Mouse (Mus musculus) midbrain, embryonic 12.5 days (tissue): ENCODE measurements around the gene Zfp628. TPM values are rescaled to one million over a fixed set of nuclear protein-coding genes. Genes with fewer than 3 reads are reported as not detected.

ENCODE experiments used
- ATAC-seq: fragments of 200-750 bp; cut with Nextera tagmentation; 2 replicates; pipeline ENCODE4 v1.8.0; 2017; ENCODE audit warnings: low read depth, moderate TSS enrichment, moderate library complexity; ENCODE audit not compliant: low FRiP score
- H3K27ac ChIP-seq: fragments of 300-500 bp; sonication (generic); replicated peaks from 2 replicates; pipeline ENCODE4 v1.5.1; 2016; ENCODE audit warnings: mild to moderate bottlenecking
- H3K27me3 ChIP-seq: fragments of 300-500 bp; sonication (generic); 2 replicates; pipeline ENCODE4 v1.6.1; 2016; ENCODE audit warnings: mild to moderate bottlenecking
- H3K36me3 ChIP-seq: fragments of 300-500 bp; sonication (generic); 2 replicates; pipeline ENCODE4 v1.6.1; 2016
- H3K4me1 ChIP-seq: fragments of 300-500 bp; sonication (generic); 2 replicates; pipeline ENCODE4 v1.6.1; 2016
- H3K4me2 ChIP-seq: fragments of 300-500 bp; sonication (generic); replicated peaks from 2 replicates; pipeline ENCODE4 v1.6.1; 2016; ENCODE audit warnings: mild to moderate bottlenecking, moderate library complexity
- H3K4me3 ChIP-seq: fragments of 300-500 bp; sonication (generic); 2 replicates; pipeline ENCODE4 v1.5.1; 2016; ENCODE audit warnings: mild to moderate bottlenecking
- H3K9ac ChIP-seq: fragments of 300-500 bp; sonication (generic); replicated peaks from 2 replicates; pipeline ENCODE4 v1.6.1; 2016; ENCODE audit warnings: mild to moderate bottlenecking, moderate library complexity
- H3K9me3 ChIP-seq: fragments of 300-500 bp; sonication (generic); 2 replicates; pipeline ENCODE4 v1.6.1; 2016; ENCODE audit warnings: mild to moderate bottlenecking
- WGBS: fragments of 180-500 bp; shearing (Covaris S2); methylation state at CpG from one replicate; pipeline ENCODE4 v1.1.7; 2016; 5-methylcytosine and 5-hydroxymethylcytosine counted together
- polyA plus RNA-seq: library from polyadenylated mRNA; unstranded; fragments of >200 nt; fragmentation: Nextera tagmentation; extraction: Ambion mirVana; gene quantifications from 2 replicates; pipeline ENCODE4 v1.2.1, GENCODE M21; 2016

The Zfp628 gene
- polyA plus RNA-seq, 1 experiment from 2014 or later: 4.7 TPM

DNA sequence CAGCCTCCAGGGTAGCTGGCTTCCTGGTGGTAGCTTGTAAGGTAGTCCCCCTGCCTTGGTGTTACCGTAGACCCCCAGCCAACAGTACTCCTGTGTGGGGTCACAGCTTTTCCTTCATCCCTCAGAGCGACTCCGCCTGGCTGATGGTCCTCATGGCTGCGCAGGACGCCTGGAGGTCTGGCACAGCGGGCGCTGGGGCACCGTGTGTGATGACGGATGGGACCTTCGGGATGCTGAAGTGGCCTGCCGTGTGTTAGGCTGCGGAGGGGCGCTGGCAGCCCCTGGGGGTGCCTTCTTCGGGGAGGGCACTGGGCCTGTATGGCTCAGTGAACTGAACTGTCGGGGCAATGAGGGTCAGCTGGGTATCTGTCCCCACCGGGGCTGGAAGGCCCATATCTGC lies 11.8 kb downstream of the Zfp628 start:
- H3K27ac ChIP-seq: no peak overlapping the region
- H3K36me3 ChIP-seq: no peaks in the 10 kb centered on the region
- no peak overlapping the region for H3K4me3 ChIP-seq
- no peaks in the 10 kb centered on the region for H3K9me3 ChIP-seq
- no peaks in the 10 kb centered on the region for H3K27me3 ChIP-seq
- peak overlapping the region; percentile 46; the same call in 1 of the 2 replicates for H3K9ac ChIP-seq
- H3K4me1 ChIP-seq: peaks cover 51% of the 10 kb centered on the region
- WGBS: 73% methylated on average over 16 of the region's 16 CpGs
- no peak for ATAC-seq
- no peak overlapping the region for H3K4me2 ChIP-seq

DNA sequence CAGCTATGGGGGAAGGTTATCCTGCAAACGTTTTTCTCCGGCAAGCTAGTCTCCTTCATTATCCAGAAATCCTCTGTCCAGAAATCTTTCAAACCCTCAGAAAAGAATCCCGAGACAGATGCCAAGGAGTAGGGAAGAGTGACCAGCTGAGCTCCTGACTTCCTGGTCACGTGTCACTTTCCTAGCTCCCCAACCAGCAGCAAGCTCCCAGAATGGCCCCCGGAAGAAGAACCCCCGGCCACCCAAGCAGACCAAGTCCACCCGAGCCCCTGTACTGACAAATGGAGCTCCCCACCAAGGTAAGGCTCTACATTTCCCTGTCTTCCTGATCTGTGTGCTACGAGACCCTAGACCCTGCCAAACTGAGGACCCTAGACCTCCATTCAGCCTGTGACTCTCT lies 12.7 kb downstream of the Zfp628 start:
- H3K36me3 ChIP-seq: no peaks in the 10 kb centered on the region
- no peaks in the 10 kb centered on the region for H3K27me3 ChIP-seq
- no peak overlapping the region for H3K4me2 ChIP-seq
- H3K9me3 ChIP-seq: no peaks in the 10 kb centered on the region
- H3K9ac ChIP-seq: no peak overlapping the region
- peaks cover 42% of the 10 kb centered on the region for H3K4me1 ChIP-seq
- 59% methylated on average over 8 of the region's 8 CpGs for WGBS
- no peak overlapping the region for H3K27ac ChIP-seq
- no peak for ATAC-seq
- H3K4me3 ChIP-seq: no peak overlapping the region

DNA sequence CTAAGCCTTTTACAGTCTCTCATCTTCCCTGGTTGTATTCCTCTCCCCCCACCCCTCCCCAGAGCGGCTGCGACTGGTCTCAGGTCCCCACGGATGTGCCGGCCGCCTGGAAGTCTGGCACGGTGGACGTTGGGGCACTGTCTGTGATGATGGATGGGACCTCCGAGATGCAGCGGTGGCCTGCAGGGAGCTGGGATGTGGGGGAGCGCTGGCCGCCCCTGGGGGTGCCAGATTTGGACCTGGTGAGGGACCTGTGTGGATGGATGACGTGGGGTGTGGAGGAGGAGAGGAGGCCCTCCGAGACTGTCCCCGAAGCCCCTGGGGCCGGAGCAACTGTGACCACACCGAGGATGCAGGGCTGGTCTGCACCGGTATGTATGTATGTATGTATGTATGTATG lies 13.3 kb downstream of the Zfp628 start:
- Histone ChIP-seq H3K27me3 (no peaks in the 10 kb centered on the region), H3K9me3 (no peaks in the 10 kb centered on the region), H3K4me2 (no peak overlapping the region), H3K4me3 (no peak overlapping the region), H3K27ac (no peak overlapping the region), H3K9ac (no peak overlapping the region; the same call in 1 of the 2 replicates), H3K36me3 (no peaks in the 10 kb centered on the region), H3K4me1 (peaks cover 37% of the 10 kb centered on the region)
- 88% methylated on average over 15 of the region's 17 CpGs for WGBS
- ATAC-seq: no peak

DNA sequence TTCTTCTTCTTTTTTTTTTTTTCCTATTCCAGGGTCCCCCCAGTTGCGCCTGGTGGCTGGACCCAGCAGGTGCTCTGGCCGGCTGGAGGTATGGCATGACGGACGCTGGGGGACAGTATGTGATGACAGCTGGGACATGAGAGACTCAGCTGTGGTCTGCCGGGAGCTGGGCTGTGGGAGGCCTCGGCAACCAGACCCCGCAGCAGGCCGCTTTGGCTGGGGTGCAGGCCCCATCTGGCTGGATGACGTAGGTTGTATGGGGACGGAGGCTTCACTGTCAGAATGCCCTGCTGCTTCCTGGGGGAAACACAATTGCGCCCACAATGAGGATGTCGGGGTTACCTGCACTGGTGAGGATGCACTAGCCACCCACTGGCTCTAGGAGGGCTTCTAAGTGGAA lies 18.1 kb downstream of the Zfp628 start:
- Histone ChIP-seq H3K4me1 (no peaks in the 10 kb centered on the region), H3K4me3 (no peak overlapping the region), H3K9me3 (no peaks in the 10 kb centered on the region), H3K36me3 (no peaks in the 10 kb centered on the region), H3K27me3 (no peaks in the 10 kb centered on the region), H3K4me2 (no peak overlapping the region), H3K9ac (no peak overlapping the region), H3K27ac (no peak overlapping the region)
- ATAC-seq: no peak
- 80% methylated on average over 12 of the region's 12 CpGs for WGBS

DNA sequence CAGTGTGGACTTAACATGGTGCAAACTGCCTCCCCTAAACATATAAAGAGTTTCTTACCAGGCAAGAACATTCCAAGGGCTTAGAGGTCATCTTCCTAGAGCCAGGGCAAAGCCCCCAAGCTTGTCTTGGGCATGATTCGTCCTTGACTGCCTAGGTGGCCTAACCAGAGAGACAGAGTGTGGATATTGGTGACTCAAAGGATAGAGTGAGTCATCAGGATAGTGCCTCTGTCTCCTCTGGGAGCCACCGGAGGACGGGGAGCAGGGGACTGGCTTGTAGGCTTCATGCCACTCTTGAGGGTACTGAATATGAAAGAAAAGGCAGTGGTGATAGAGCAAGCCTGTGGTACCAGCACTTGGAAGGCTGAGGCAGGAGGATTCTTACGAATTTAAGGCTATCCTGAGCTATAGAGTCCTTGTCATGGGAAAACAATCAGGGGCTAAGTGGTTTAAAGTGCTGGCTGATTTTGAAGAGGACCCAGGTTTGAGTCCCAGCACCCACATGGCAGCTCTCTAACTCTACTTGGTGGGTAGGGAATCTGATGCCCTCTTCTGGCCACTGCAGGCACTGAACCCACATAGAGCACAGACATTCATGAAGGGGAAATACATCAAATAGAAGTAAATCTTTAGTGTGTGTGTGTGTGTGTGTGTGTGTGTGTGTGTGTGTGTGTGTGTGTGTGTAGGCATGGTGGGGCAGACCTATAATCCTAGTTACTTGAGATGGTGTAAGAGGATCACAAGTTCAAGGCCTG lies 19.3 kb downstream of the Zfp628 start:
- no peak overlapping the region for H3K4me2 ChIP-seq
- no peaks in the 10 kb centered on the region for H3K36me3 ChIP-seq
- 81% methylated on average over 4 of the region's 4 CpGs for WGBS
- no peaks in the 10 kb centered on the region for H3K9me3 ChIP-seq
- no peak overlapping the region for H3K9ac ChIP-seq
- H3K27ac ChIP-seq: no peak overlapping the region
- no peaks in the 10 kb centered on the region for H3K4me1 ChIP-seq
- ATAC-seq: no peak
- H3K4me3 ChIP-seq: no peak overlapping the region
- no peaks in the 10 kb centered on the region for H3K27me3 ChIP-seq

DNA sequence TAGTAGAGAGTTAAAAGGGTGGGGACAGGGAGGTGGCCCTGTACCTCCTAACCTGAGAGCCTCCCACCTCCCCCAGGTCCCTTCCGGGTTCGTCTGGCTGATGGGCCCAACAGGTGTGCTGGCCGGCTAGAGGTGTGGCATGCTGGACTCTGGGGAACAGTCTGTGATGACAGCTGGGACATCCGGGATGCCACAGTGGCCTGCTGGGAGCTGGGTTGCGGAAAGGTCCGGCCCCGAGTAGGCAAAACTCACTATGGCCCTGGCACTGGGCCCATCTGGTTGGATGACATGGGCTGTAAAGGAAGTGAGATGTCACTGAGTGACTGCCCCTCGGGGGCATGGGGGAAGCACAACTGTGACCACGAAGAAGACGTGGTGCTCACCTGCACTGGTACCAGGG lies 21.8 kb downstream of the Zfp628 start:
- no peaks in the 10 kb centered on the region for H3K36me3 ChIP-seq
- no peak for ATAC-seq
- no peaks in the 10 kb centered on the region for H3K9me3 ChIP-seq
- H3K9ac ChIP-seq: no peak overlapping the region
- no peak overlapping the region for H3K4me3 ChIP-seq
- H3K4me1 ChIP-seq: no peaks in the 10 kb centered on the region
- H3K27ac ChIP-seq: no peak overlapping the region
- WGBS: 82% methylated on average over 10 of the region's 10 CpGs
- no peaks in the 10 kb centered on the region for H3K27me3 ChIP-seq
- H3K4me2 ChIP-seq: no peak overlapping the region

DNA sequence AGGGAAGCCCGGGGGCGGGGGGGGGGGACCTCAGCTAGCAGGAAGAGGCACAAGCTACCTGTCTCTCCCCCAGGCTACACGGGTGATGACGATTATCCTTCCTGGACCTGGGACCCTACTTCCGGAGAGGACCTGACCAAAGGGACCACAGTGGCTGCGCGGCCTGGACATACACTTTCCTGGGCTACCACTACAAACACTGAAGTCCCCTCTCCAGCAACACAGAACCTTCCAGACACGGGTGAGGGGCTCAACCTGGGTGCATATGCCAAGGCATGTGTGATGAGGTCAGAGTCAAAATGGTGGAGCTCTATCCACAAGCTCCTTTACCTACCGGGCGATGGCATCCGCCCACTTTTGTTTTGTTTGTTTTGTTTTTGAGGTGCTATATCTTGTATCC lies 22.4 kb downstream of the Zfp628 start:
- Histone ChIP-seq H3K27me3 (no peaks in the 10 kb centered on the region), H3K4me3 (no peak overlapping the region), H3K36me3 (no peaks in the 10 kb centered on the region), H3K9ac (no peak overlapping the region), H3K4me1 (no peaks in the 10 kb centered on the region), H3K9me3 (no peaks in the 10 kb centered on the region), H3K4me2 (no peak overlapping the region), H3K27ac (no peak overlapping the region)
- WGBS: 77% methylated on average over 11 of the region's 11 CpGs
- ATAC-seq: no peak

DNA sequence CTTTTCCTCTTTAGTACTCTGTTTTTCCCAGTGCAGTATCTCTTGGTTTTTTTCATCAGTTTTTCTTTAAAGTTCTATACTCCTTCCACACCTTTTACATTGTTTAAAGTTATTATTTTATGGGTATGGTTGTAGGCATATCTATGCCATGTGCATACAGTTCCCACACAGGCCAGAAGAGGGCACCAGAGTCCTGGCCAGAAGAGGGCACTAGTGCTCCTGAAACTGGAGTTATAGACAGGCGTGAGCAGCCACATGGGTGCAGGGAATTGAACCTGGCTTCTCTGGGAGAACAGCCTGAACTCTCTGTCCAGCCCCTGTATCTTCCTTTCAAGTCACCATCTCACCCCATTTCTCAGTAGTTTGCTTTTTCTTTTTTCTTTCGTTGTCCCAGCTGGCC lies 23.4 kb downstream of the Zfp628 start:
- no peak overlapping the region for H3K27ac ChIP-seq
- H3K9ac ChIP-seq: no peak overlapping the region
- no peak overlapping the region for H3K4me3 ChIP-seq
- H3K27me3 ChIP-seq: no peaks in the 10 kb centered on the region
- no peaks in the 10 kb centered on the region for H3K4me1 ChIP-seq
- no peaks in the 10 kb centered on the region for H3K9me3 ChIP-seq
- no peak for ATAC-seq
- no peak overlapping the region for H3K4me2 ChIP-seq
- 40% methylated on average over 2 of the region's 2 CpGs for WGBS
- no peaks in the 10 kb centered on the region for H3K36me3 ChIP-seq

DNA sequence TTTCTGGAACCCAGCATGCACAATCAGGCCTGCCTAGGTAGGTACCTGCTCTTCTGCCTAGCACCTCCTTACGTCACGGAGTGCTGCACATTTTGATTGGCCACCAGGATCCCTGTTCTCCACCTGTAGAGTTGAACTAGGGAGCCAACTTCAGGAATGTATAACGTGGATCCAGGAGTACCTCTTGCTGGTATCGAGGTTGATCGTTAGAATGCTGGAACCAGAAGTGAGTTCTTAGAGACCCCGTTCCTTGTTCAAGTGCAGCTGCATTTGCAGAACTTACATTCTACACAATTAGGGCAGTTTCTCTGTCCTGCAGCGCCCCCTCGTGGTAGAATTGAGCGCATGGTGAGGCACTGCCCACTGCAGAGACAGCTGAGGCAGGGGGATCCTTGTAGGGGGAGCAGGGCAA lies 25.1 kb downstream of the Zfp628 start:
- Histone ChIP-seq H3K9me3 (no peaks in the 10 kb centered on the region), H3K36me3 (no peaks in the 10 kb centered on the region), H3K4me2 (no peak overlapping the region), H3K27me3 (no peaks in the 10 kb centered on the region), H3K27ac (no peak overlapping the region), H3K9ac (no peak overlapping the region), H3K4me1 (no peaks in the 10 kb centered on the region), H3K4me3 (no peak overlapping the region)
- peak; percentile 51 for ATAC-seq
- 22% methylated on average over 9 of the region's 9 CpGs for WGBS

DNA sequence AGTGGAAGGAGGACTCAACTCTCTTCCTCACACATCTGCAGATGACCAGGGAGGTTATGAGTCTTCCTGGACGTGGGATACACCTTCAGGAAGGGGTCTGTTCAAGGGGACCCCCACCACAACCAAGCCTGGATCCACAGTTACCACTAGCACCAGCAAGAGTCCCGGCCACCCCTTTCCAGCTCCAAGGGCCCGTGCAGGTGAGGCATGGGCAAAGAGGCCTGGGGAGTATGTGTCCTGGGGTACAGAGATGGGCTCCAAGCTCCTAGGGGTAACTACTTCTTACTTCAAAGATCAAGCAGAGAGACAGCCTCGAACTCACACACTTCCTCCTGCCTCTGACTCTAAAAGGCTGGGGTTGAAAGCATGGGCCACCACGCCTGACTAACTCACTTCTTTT lies 27.7 kb downstream of the Zfp628 start:
- ATAC-seq: no peak
- Histone ChIP-seq H3K9ac (no peak overlapping the region), H3K4me1 (no peaks in the 10 kb centered on the region), H3K4me2 (no peak overlapping the region), H3K4me3 (no peak overlapping the region), H3K27me3 (no peaks in the 10 kb centered on the region), H3K36me3 (no peaks in the 10 kb centered on the region), H3K9me3 (no peaks in the 10 kb centered on the region), H3K27ac (no peak overlapping the region)
- WGBS: 54% methylated on average over 5 of the region's 5 CpGs

DNA sequence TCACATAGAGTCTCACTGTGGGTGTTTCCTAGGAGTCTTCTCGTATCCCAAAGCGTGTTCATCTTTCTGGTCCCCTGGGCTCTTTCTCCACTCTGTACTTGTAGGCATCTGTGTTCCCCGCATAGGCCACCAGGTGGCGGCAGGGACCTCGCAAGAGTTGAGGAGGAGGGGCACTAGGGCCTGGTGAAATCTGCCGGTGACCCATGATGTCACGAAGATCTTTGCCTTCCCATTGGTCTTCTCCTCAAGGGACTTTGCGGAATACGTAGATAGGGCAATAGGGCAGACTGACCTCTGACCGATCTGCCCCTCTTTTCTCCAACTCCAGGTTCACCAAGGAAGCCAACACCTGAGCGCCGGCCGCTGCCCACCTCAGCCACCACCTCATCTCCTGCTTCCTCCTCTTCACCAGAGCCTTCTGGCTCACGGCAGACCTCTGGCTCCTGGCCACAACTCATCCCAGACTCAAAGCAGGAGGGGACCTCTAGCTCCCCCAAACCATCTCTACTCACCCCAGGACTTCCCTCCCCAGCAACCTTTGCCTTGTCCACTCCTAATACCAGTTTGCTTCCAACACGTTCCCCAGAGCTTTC lies 28.3 kb downstream of the Zfp628 start:
- Histone ChIP-seq H3K4me3 (peak overlapping the region; percentile 27), H3K27ac (no peak overlapping the region), H3K4me2 (peak overlapping the region; percentile 42), H3K36me3 (no peaks in the 10 kb centered on the region), H3K9ac (no peak overlapping the region), H3K27me3 (no peaks in the 10 kb centered on the region), H3K4me1 (no peaks in the 10 kb centered on the region), H3K9me3 (no peaks in the 10 kb centered on the region)
- 19% methylated on average over 15 of the region's 15 CpGs for WGBS
- ATAC-seq: peak; percentile 46

DNA sequence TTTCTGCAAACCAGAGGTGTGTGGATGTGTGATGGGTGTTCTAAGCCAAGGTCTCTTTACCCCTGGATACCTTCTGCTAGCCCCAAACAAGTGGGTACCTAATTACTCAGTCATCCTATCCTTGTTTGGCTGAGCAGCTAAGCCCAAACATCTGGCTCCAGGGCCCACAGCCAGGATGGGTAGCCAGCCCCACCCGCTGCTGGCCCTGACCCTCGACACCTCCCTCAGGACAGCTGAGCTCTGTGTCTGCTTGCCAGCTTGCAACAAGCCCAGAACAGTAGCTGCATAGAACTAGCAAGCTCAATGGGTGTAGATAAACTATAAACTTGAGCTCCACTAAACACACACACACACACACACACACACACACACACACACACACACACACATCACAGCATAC lies 32.8 kb downstream of the Zfp628 start:
- no peak overlapping the region for H3K4me3 ChIP-seq
- 45% methylated on average over 2 of the region's 2 CpGs for WGBS
- H3K4me2 ChIP-seq: no peak overlapping the region
- H3K27ac ChIP-seq: no peak overlapping the region
- no peak overlapping the region for H3K9ac ChIP-seq
- no peaks in the 10 kb centered on the region for H3K36me3 ChIP-seq
- H3K4me1 ChIP-seq: no peaks in the 10 kb centered on the region
- ATAC-seq: no peak
- no peaks in the 10 kb centered on the region for H3K27me3 ChIP-seq
- H3K9me3 ChIP-seq: no peaks in the 10 kb centered on the region

DNA sequence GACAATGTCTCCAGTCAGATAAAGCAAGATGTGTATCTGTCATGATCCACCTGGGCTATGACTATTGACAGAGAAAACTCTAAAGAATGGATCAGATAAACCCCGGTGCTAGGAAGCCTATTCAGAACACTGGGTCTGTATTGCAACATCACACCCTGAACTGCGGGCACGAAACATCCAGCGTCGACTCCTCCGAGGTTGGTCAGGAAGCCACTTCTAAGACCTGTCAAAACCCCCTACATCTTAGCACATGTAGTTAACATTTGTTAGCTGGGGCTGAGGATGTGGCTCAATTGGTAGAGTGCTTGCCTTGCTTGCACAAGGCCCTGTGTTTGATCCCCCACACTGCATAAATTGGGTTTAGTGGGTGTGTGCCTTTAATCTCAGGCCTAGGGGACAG lies 33.4 kb downstream of the Zfp628 start:
- Histone ChIP-seq H3K4me1 (no peaks in the 10 kb centered on the region), H3K27ac (no peak overlapping the region), H3K36me3 (no peaks in the 10 kb centered on the region), H3K9me3 (no peaks in the 10 kb centered on the region), H3K27me3 (no peaks in the 10 kb centered on the region), H3K9ac (no peak overlapping the region), H3K4me3 (no peak overlapping the region), H3K4me2 (no peak overlapping the region)
- 85% methylated on average over 6 of the region's 6 CpGs for WGBS
- no peak for ATAC-seq
